Mouse (Mus musculus): ENCODE results near the gene Slc39a9. TPM values are rescaled to one million over a fixed set of nuclear protein-coding genes. Genes with fewer than 3 reads are reported as not detected.
A peak's percentile ranks its signal among the peaks of the same experiment; 100 is the strongest.

The Slc39a9 gene
- polyA plus RNA-seq, 1 experiment = 80.9 TPM

- no peak overlapping the region for H3K4me3 ChIP-seq (ENCODE audit: low read depth, low read length)
- H3K4me1 ChIP-seq (ENCODE audit: control insufficient read depth, insufficient read depth, insufficient read length, low read length) = peaks cover 2% of the 10 kb centered on the region; the same call in 1 of the 2 replicates
- 28% methylated on average over 7 of the region's 7 CpGs for WGBS
- no peaks in the 10 kb centered on the region for H3K36me3 ChIP-seq (ENCODE audit: control insufficient read depth, insufficient read depth, low read length)
- H3K27ac ChIP-seq (ENCODE audit: insufficient read depth, low read depth, low read length) = no peak overlapping the region
- TF ChIP-seq POLR2A (IDR thresholded peaks at IDR 0.05; ENCODE audit: low read depth, low read length) (no peak), CTCF (IDR thresholded peaks at IDR 0.05; ENCODE audit: extremely low read depth, insufficient read length, insufficient replicate concordance, low read depth, low read length) (no peak)
- H3K27me3 ChIP-seq (ENCODE audit: control insufficient read depth, insufficient read depth, low read length) = no peaks in the 10 kb centered on the region
Observed at GRCm38 (mm10) chr12:80615371-80616257, 28.1 kb upstream of the Slc39a9 start.

DNA sequence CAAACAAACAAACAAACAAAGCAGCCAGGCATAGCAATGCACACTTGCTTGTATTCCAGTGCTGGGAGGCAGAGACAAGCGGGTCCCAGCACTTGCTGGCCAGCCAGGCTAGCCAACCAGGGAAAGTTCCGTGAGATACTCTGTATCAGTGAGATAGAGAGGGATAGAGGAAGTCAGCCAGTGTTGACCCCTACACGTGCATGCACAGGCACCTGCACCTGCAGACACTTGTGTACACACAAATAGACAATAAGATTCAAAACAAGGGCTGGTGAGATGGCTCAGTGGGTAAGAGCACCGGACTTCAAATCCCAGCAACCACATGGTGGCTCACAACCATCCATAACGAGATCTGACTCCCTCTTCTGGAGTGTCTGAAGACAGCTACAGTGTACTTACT lies 23.2 kb upstream of the Slc39a9 start:
- TF ChIP-seq POLR2A (IDR thresholded peaks at IDR 0.05; ENCODE audit: low read depth, low read length) (no peak), CTCF (IDR thresholded peaks at IDR 0.05; ENCODE audit: extremely low read depth, insufficient read length, insufficient replicate concordance, low read depth, low read length) (no peak)
- Histone ChIP-seq H3K4me3 (ENCODE audit: low read depth, low read length) (no peak overlapping the region), H3K4me1 (ENCODE audit: control insufficient read depth, insufficient read depth, insufficient read length, low read length) (0 out of 2 replicates have a peak, but pooled peaks cover 2% of the 10 kb centered on the region), H3K27me3 (ENCODE audit: control insufficient read depth, insufficient read depth, low read length) (no peaks in the 10 kb centered on the region), H3K27ac (ENCODE audit: insufficient read depth, low read depth, low read length) (no peak overlapping the region), H3K36me3 (ENCODE audit: control insufficient read depth, insufficient read depth, low read length) (no peaks in the 10 kb centered on the region)
- WGBS = 64% methylated on average over 5 of the region's 5 CpGs

- Histone ChIP-seq H3K27ac (ENCODE audit: insufficient read depth, low read depth, low read length) (no peak overlapping the region), H3K27me3 (ENCODE audit: control insufficient read depth, insufficient read depth, low read length) (no peaks in the 10 kb centered on the region), H3K4me1 (ENCODE audit: control insufficient read depth, insufficient read depth, insufficient read length, low read length) (no peaks in the 10 kb centered on the region), H3K4me3 (ENCODE audit: low read depth, low read length) (no peak overlapping the region), H3K36me3 (ENCODE audit: control insufficient read depth, insufficient read depth, low read length) (peaks cover 38% of the 10 kb centered on the region)
- TF ChIP-seq POLR2A (IDR thresholded peaks at IDR 0.05; ENCODE audit: low read depth, low read length) (no peak), CTCF (IDR thresholded peaks at IDR 0.05; ENCODE audit: extremely low read depth, insufficient read length, insufficient replicate concordance, low read depth, low read length) (no peak)
- WGBS = 83% methylated on average over 5 of the region's 5 CpGs
Observed at GRCm38 (mm10) chr12:80631790-80632189, 11.9 kb upstream of the Slc39a9 start.

DNA sequence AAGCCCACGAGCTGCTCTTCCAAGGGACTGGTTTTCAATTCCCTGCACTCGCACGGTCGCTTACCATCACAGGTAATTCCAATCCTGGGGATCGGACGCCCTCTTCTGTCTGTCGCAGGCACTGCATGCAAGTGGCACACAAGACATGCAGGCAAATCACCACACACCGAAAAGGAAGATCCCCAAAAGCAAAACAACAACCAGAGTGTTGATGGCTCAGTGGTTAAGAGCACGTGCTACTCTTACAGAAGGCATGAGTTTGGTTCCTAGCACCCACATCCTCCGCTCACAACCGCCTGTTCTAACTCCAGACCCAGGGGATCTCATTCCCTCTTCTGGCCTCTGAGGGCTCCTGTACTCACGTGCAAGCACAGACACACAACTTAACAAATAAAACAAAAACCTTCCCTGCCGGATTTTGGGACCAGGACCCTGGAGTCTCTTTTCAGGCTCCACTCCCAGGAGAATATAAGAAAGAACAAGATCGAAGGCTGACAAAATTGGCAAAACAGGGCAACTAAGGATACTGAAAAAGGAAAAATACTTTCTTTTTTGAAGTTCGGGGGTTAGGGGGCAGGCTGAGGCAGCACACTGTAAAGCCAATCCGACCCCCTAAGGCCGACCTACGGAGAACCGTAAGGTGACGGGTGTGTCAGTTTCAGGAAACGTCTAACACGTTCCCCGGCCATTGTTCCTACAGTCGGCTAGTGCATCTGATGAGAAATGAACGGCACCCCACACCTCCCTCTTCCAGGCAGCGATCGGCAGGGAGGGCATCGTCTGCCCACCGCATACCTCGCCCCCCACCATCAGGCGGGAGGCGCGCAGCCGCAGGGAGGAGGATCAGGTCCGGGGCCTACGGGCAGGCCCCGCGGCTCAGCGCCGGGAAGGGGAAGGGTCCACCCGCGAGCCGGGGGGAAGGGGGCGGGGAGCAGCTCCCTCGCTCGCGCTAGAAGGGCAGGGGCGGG lies 674 bp upstream of the Slc39a9 start:
- 2% methylated on average over 48 of the region's 48 CpGs for WGBS

DNA sequence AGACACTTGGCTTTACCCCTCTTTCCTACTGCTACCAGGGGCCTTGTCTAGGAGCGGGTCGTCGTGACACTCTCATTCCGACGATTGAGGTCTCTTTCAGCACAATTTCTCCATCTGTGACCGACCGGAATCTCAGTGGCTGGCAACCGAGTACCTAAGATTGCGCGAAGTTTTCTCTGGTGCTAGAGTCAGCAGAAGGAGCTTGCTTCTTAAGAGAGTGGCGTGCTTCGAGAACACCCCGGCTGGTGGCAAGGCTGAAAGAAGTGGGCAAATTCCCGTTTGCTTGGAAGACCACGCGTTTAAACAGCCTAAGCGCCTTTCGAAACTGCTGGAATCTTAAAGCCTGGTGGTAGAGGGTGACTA lies 804 bp downstream of the Slc39a9 start:
- peak overlapping the region; percentile 51 for H3K27ac ChIP-seq (ENCODE audit: insufficient read depth, low read depth, low read length)
- TF ChIP-seq CTCF (IDR thresholded peaks at IDR 0.05; ENCODE audit: extremely low read depth, insufficient read length, insufficient replicate concordance, low read depth, low read length) (no peak), POLR2A (IDR thresholded peaks at IDR 0.05; ENCODE audit: low read depth, low read length) (no peak)
- peaks cover 14% of the 10 kb centered on the region; the same call in 1 of the 2 replicates for H3K4me1 ChIP-seq (ENCODE audit: control insufficient read depth, insufficient read depth, insufficient read length, low read length)
- H3K36me3 ChIP-seq (ENCODE audit: control insufficient read depth, insufficient read depth, low read length) = peaks cover 10% of the 10 kb centered on the region
- 3% methylated on average over 18 of the region's 18 CpGs for WGBS
- no peaks in the 10 kb centered on the region for H3K27me3 ChIP-seq (ENCODE audit: control insufficient read depth, insufficient read depth, low read length)
- peak overlapping the region; percentile 82 for H3K4me3 ChIP-seq (ENCODE audit: low read depth, low read length)

More for the DNA sequence above, 674 bp upstream of the Slc39a9 start:
- Histone ChIP-seq H3K4me3 (ENCODE audit: low read depth, low read length) (peak overlapping the region; percentile 82), H3K27me3 (ENCODE audit: control insufficient read depth, insufficient read depth, low read length) (no peaks in the 10 kb centered on the region), H3K4me1 (ENCODE audit: control insufficient read depth, insufficient read depth, insufficient read length, low read length) (peaks cover 6% of the 10 kb centered on the region; the same call in 1 of the 2 replicates), H3K27ac (ENCODE audit: insufficient read depth, low read depth, low read length) (no peak overlapping the region), H3K36me3 (ENCODE audit: control insufficient read depth, insufficient read depth, low read length) (peaks cover 22% of the 10 kb centered on the region)
- TF ChIP-seq POLR2A (IDR thresholded peaks at IDR 0.05; ENCODE audit: low read depth, low read length) = no peak
- peak; percentile 70; the same call in 1 of the 2 replicates for TF ChIP-seq CTCF (IDR thresholded peaks at IDR 0.05; ENCODE audit: extremely low read depth, insufficient read length, insufficient replicate concordance, low read depth, low read length)

GRCm38 (mm10) chr12:80646377-80646776 lies 2.7 kb downstream of the Slc39a9 start:
- WGBS = 28% methylated on average over 3 of the region's 3 CpGs
- Histone ChIP-seq H3K36me3 (ENCODE audit: control insufficient read depth, insufficient read depth, low read length) (no peaks in the 10 kb centered on the region), H3K27me3 (ENCODE audit: control insufficient read depth, insufficient read depth, low read length) (no peaks in the 10 kb centered on the region), H3K4me1 (ENCODE audit: control insufficient read depth, insufficient read depth, insufficient read length, low read length) (peaks cover 20% of the 10 kb centered on the region; the same call in 1 of the 2 replicates), H3K4me3 (ENCODE audit: low read depth, low read length) (no peak overlapping the region), H3K27ac (ENCODE audit: insufficient read depth, low read depth, low read length) (peak overlapping the region; percentile 88)
- TF ChIP-seq POLR2A (IDR thresholded peaks at IDR 0.05; ENCODE audit: low read depth, low read length) = no peak
- TF ChIP-seq CTCF (IDR thresholded peaks at IDR 0.05; ENCODE audit: extremely low read depth, insufficient read length, insufficient replicate concordance, low read depth, low read length) = no peak

All from small intestine, adult 2 months (tissue).